In genomic region chr11:105944126-105944621, GRCm38 (mm10) we compare ENCODE assay signal across 8 mouse cellular contexts. TPM values are rescaled to one million over a fixed set of nuclear protein-coding genes. Genes with fewer than 3 reads are reported as not detected.
DNase-seq lines count a peak whose midpoint lies in the region; ATAC-seq and TF ChIP-seq lines count a peak whose summit lies in the region.

No protein-coding gene starts in this region.

- 0 out of 2 replicates have a peak, but pooled peaks cover 3% of the 10 kb centered on the region for H3K4me1 ChIP-seq in hindbrain, postnatal 0 days (ENCODE audit: insufficient read depth, low read length)

- H3K9me3 ChIP-seq in hindbrain, postnatal 0 days (ENCODE audit: low read length) = no peaks in the 10 kb centered on the region

- ATAC-seq in hindbrain, postnatal 0 days = peak; percentile 71
- ATAC-seq in megakaryocyte, adult 5-6 weeks (ENCODE audit: poor library complexity, severe bottlenecking) = peak; percentile 63

- no peaks in the 10 kb centered on the region for H3K27me3 ChIP-seq in hindbrain, postnatal 0 days (ENCODE audit: insufficient read depth, low read length)

- H3K36me3 ChIP-seq in hindbrain, postnatal 0 days (ENCODE audit: insufficient read depth, low read length) = no peaks in the 10 kb centered on the region

- peak overlapping the region; percentile 90 for H3K4me2 ChIP-seq in hindbrain, postnatal 0 days (ENCODE audit: low read depth, low read length)

- H3K9ac ChIP-seq in hindbrain, postnatal 0 days (replicated peaks; ENCODE audit: low read length) = peak overlapping the region; percentile 65

- under 1% methylated on average over 49 of the region's 59 CpGs for WGBS in hindbrain, postnatal 0 days

- peak overlapping the region; percentile 81 for H3K4me3 ChIP-seq in gastrocnemius, adult 2 months
- peak overlapping the region; percentile 62 for H3K4me3 ChIP-seq in hindbrain, postnatal 0 days (ENCODE audit: low read length)

- peak overlapping the region; percentile 88 for H3K27ac ChIP-seq in gastrocnemius, adult 2 months
- H3K27ac ChIP-seq in hindbrain, postnatal 0 days = peak overlapping the region; percentile 77

- DNase-seq in T-cell, adult 2 months (ENCODE audit: low spot score) = peak; percentile 53
- DNase-seq in cerebellum, postnatal 10 days = peak; percentile 81 to 82
- peak; percentile 73 for DNase-seq in gastrocnemius, adult 2 months
- peak; percentile 80 for DNase-seq in hindbrain, postnatal 0 days (ENCODE audit: low spot score)
- DNase-seq in left cerebral cortex, postnatal 10 days (ENCODE audit: extremely low spot score in 1 of 2, low spot score in 2 of 2) = peak; percentile 50 to 80
- peak; percentile 87 for DNase-seq in right cerebral cortex, postnatal 25 days
- peak; percentile 81 for DNase-seq in yolk sac, embryonic 10.5 days (ENCODE audit: low spot score)

- intact Hi-C loops in gastrocnemius, adult 2 months (cut with DNase I) = no loop called here
- intact Hi-C loops in left cerebral cortex, postnatal 10 days (cut with DNase I) = no loop called here

- TF ChIP-seq CTCF in gastrocnemius, adult 2 months (IDR thresholded peaks at IDR 0.05) = peak; percentile 46
- TF ChIP-seq CTCF in hindbrain, postnatal 0 days (IDR thresholded peaks at IDR 0.05; ENCODE audit: low read depth) = peak; percentile 64

RNA-seq across cellular contexts. Expression of gene Cyb561, which starts 9.0 kb away (rescaled TPM):
- 1 to 10 TPM; 3.9 to 4.7 TPM for total RNA-seq in gastrocnemius, adult 2 months (2021)
- 45.9 and 52.9 TPM in 2 replicates for total RNA-seq in hindbrain, postnatal 0 days (2014; rRNA removed)
- polyA plus RNA-seq in hindbrain, postnatal 0 days (2015; fragmentation: Nextera tagmentation; extraction: Ambion mirVana) = 55.9 and 57.8 TPM in 2 replicates
- 10 to 100 TPM; 52.7 to 54.0 TPM for total RNA-seq in left cerebral cortex, postnatal 10 days (2021)
- total RNA-seq in megakaryocyte, adult 5-6 weeks (2015) = 0.30 TPM in 1 of 2 replicates, not detected in the other
- 0.37 TPM in 1 of 2 replicates, not detected in the other for total RNA-seq in megakaryocyte, adult 5-6 weeks (2017)

RNA-seq across cellular contexts. Expression of gene Ace, which starts 23.6 kb away (rescaled TPM):
- 10 to 100 TPM; 18.4 to 24.6 TPM for total RNA-seq in gastrocnemius, adult 2 months (2021)
- 31.1 and 35.9 TPM in 2 replicates for total RNA-seq in hindbrain, postnatal 0 days (2014; rRNA removed)
- polyA plus RNA-seq in hindbrain, postnatal 0 days (2015; fragmentation: Nextera tagmentation; extraction: Ambion mirVana) = 10.3 and 11.1 TPM in 2 replicates
- total RNA-seq in left cerebral cortex, postnatal 10 days (2021) = 10 to 100 TPM in 1 of 2 experiments, 1 to 10 TPM in 1; 7.5 to 10.6 TPM
- total RNA-seq in megakaryocyte, adult 5-6 weeks (2015) = 7.3 and 9.0 TPM in 2 replicates
- total RNA-seq in megakaryocyte, adult 5-6 weeks (2017) = 3.2 and 6.9 TPM in 2 replicates

RNA-seq across cellular contexts. Expression of gene Ace3, which starts 50.3 kb away (rescaled TPM):
- total RNA-seq in gastrocnemius, adult 2 months (2021) = not detected
- total RNA-seq in hindbrain, postnatal 0 days (2014; rRNA removed) = not detected in 2 replicates
- polyA plus RNA-seq in hindbrain, postnatal 0 days (2015; fragmentation: Nextera tagmentation; extraction: Ambion mirVana) = not detected in 2 replicates
- not detected for total RNA-seq in left cerebral cortex, postnatal 10 days (2021)
- total RNA-seq in megakaryocyte, adult 5-6 weeks (2015) = not detected in 2 replicates
- total RNA-seq in megakaryocyte, adult 5-6 weeks (2017) = not detected in 2 replicates

Comparison
In these comparisons a context has a peak if more than half of its experiments do, and no peak if none do; other contexts are left out.
1. Peak in every context shown above with its lines: DNase-seq, ATAC-seq, H3K4me3 ChIP-seq and H3K27ac ChIP-seq.